Mouse (Mus musculus): ENCODE results near the gene Rrn3. TPM values are rescaled to one million over a fixed set of nuclear protein-coding genes. Genes with fewer than 3 reads are reported as not detected.
"Not testable (repeated sequence)": the region's sequence is repeated elsewhere in the genome, so short reads cannot be mapped to it uniquely, and the experiment has no call there.

Gene Rrn3
- 78.4 and 102 TPM in 2 replicates for polyA plus RNA-seq (2014; fragmentation: Nextera tagmentation; extraction: Ambion mirVana)

- peak within 1 kb of the TSS; percentile 83 for H3K9ac ChIP-seq (replicated peaks; ENCODE audit: low read length)
- peak within 1 kb of the TSS; percentile 85 for H3K4me2 ChIP-seq (ENCODE audit: low read length)
- DNase-seq: peak; percentile 95
- peak; percentile 99 for ATAC-seq (ENCODE audit: low FRiP score, low TSS enrichment)
- under 1% methylated on average over 57 of the region's 57 CpGs for WGBS
- no peaks in the 10 kb centered on the region for H3K9me3 ChIP-seq (ENCODE audit: control insufficient read depth, low read length)
- no peaks in the 10 kb centered on the region for H3K27me3 ChIP-seq (ENCODE audit: control insufficient read depth, insufficient read depth, low read length)
- peaks cover 24% of the 10 kb centered on the region for H3K36me3 ChIP-seq (ENCODE audit: control insufficient read depth, insufficient read depth, low read length)
- peak within 1 kb of the TSS; percentile 91 for H3K4me3 ChIP-seq (replicated peaks; ENCODE audit: low read depth, low read length)
- peak within 1 kb of the TSS; percentile 86 for H3K27ac ChIP-seq (replicated peaks; ENCODE audit: low read depth, low read length)
- H3K4me1 ChIP-seq (ENCODE audit: control insufficient read depth, insufficient read depth, low read length): peaks cover 16% of the 10 kb centered on the region
Measured at GRCm38 (mm10) chr16:13780353-13781036, at the start of gene Rrn3. Rrn3 (plus strand) TSS chr16:13780708.

DNA sequence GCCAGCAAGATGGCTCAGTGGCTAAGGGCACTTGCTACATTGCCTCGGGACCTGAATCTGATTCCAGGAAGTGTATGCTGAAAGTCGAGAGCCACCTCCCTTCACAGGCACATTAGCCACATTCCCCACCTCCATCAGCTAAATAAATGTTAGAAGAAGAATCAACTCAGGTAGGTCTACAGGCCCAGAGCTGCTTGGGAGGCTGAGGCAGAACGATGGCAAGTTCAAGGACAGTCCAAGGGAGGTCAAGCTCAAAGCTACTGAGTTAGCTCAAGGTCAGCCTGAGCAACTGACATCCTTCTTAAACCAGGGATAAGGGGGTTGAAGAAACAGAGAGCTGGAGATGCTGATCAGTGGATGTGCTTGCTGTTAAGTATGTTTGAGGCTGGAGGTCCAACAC is 47.7 kb upstream of the Rrn3 start:
- 82% methylated on average over 3 of the region's 3 CpGs for WGBS
- ATAC-seq (ENCODE audit: low FRiP score, low TSS enrichment): no peak

GRCm38 (mm10) chr16:13733518-13734137 is 46.9 kb upstream of the Rrn3 start:
- no peak overlapping the region for H3K27ac ChIP-seq (replicated peaks; ENCODE audit: low read depth, low read length)
- H3K27me3 ChIP-seq (ENCODE audit: control insufficient read depth, insufficient read depth, low read length): no peaks in the 10 kb centered on the region
- H3K36me3 ChIP-seq (ENCODE audit: control insufficient read depth, insufficient read depth, low read length): no peaks in the 10 kb centered on the region
- no peak overlapping the region for H3K9ac ChIP-seq (replicated peaks; ENCODE audit: low read length)
- no peak overlapping the region for H3K4me3 ChIP-seq (replicated peaks; ENCODE audit: low read depth, low read length)
- ATAC-seq (ENCODE audit: low FRiP score, low TSS enrichment): no peak
- 25% methylated on average over 9 of the region's 9 CpGs for WGBS
- H3K4me2 ChIP-seq (ENCODE audit: low read length): no peak overlapping the region
- H3K9me3 ChIP-seq (ENCODE audit: control insufficient read depth, low read length): no peaks in the 10 kb centered on the region
- DNase-seq: peak; percentile 84
- H3K4me1 ChIP-seq (ENCODE audit: control insufficient read depth, insufficient read depth, low read length): 0 out of 2 replicates have a peak, but pooled peaks cover 2% of the 10 kb centered on the region

More for the DNA sequence above, 47.7 kb upstream of the Rrn3 start:
- DNase-seq: no peak
- no peak overlapping the region for H3K27ac ChIP-seq (replicated peaks; ENCODE audit: low read depth, low read length)
- H3K9me3 ChIP-seq (ENCODE audit: control insufficient read depth, low read length): no peaks in the 10 kb centered on the region
- H3K9ac ChIP-seq (replicated peaks; ENCODE audit: low read length): no peak overlapping the region
- H3K4me3 ChIP-seq (replicated peaks; ENCODE audit: low read depth, low read length): no peak overlapping the region
- 0 out of 2 replicates have a peak, but pooled peaks cover 2% of the 10 kb centered on the region for H3K4me1 ChIP-seq (ENCODE audit: control insufficient read depth, insufficient read depth, low read length)
- no peaks in the 10 kb centered on the region for H3K27me3 ChIP-seq (ENCODE audit: control insufficient read depth, insufficient read depth, low read length)
- H3K4me2 ChIP-seq (ENCODE audit: low read length): no peak overlapping the region
- no peaks in the 10 kb centered on the region for H3K36me3 ChIP-seq (ENCODE audit: control insufficient read depth, insufficient read depth, low read length)

DNA sequence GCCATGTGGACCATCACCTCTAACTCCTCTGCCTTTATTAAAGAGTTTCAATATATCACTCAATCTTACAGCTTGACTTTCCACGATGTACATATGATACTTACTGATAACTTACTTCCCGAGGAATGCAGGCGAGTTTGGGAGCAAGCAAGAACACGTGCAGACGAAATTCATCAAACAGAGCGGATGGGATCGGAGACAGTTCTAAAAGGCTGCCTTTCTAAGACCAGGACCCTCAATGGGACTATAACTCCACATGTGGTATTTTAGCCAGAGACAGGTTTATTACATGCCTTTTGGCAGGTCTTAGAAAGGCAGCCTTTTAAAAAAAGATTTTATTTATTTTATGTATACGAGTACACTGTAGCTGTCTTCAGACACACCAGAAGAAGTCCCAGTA is 44.5 kb upstream of the Rrn3 start:
- 0 out of 2 replicates have a peak, but pooled peaks cover under 1% of the 10 kb centered on the region for H3K4me1 ChIP-seq (ENCODE audit: control insufficient read depth, insufficient read depth, low read length)
- H3K27ac ChIP-seq (replicated peaks; ENCODE audit: low read depth, low read length): no peak overlapping the region
- no peak for ATAC-seq (ENCODE audit: low FRiP score, low TSS enrichment)
- no peak overlapping the region for H3K4me3 ChIP-seq (replicated peaks; ENCODE audit: low read depth, low read length)
- no peak for DNase-seq
- no peaks in the 10 kb centered on the region for H3K9me3 ChIP-seq (ENCODE audit: control insufficient read depth, low read length)
- no peak overlapping the region for H3K4me2 ChIP-seq (ENCODE audit: low read length)
- no peak overlapping the region for H3K9ac ChIP-seq (replicated peaks; ENCODE audit: low read length)
- no peaks in the 10 kb centered on the region for H3K27me3 ChIP-seq (ENCODE audit: control insufficient read depth, insufficient read depth, low read length)
- H3K36me3 ChIP-seq (ENCODE audit: control insufficient read depth, insufficient read depth, low read length): no peaks in the 10 kb centered on the region
- WGBS: 90% methylated on average over 8 of the region's 8 CpGs

- H3K36me3 ChIP-seq (ENCODE audit: control insufficient read depth, insufficient read depth, low read length): not testable (repeated sequence)
Measured at GRCm38 (mm10) chr16:13739044-13739443, 41.5 kb upstream of the Rrn3 start.

GRCm38 (mm10) chr16:13740844-13741243 is 39.7 kb upstream of the Rrn3 start:
- DNase-seq: no peak
- WGBS: 81% methylated on average over 2 of the region's 2 CpGs
- no peak overlapping the region for H3K4me2 ChIP-seq (ENCODE audit: low read length)

More at GRCm38 (mm10) chr16:13739044-13739443, 41.5 kb upstream of the Rrn3 start:
- H3K4me2 ChIP-seq (ENCODE audit: low read length); H3K9me3 ChIP-seq (ENCODE audit: control insufficient read depth, low read length); H3K4me3 ChIP-seq (replicated peaks; ENCODE audit: low read depth, low read length); H3K4me1 ChIP-seq (ENCODE audit: control insufficient read depth, insufficient read depth, low read length); ATAC-seq (ENCODE audit: low FRiP score, low TSS enrichment); DNase-seq; H3K9ac ChIP-seq (replicated peaks; ENCODE audit: low read length); H3K27ac ChIP-seq (replicated peaks; ENCODE audit: low read depth, low read length); H3K27me3 ChIP-seq (ENCODE audit: control insufficient read depth, insufficient read depth, low read length): not testable (repeated sequence)
- 61% methylated on average over 4 of the region's 4 CpGs for WGBS

GRCm38 (mm10) chr16:13747708-13748107 is 32.8 kb upstream of the Rrn3 start:
- Histone ChIP-seq H3K4me3 (replicated peaks; ENCODE audit: low read depth, low read length) (no peak overlapping the region), H3K36me3 (ENCODE audit: control insufficient read depth, insufficient read depth, low read length) (no peaks in the 10 kb centered on the region), H3K9me3 (ENCODE audit: control insufficient read depth, low read length) (no peaks in the 10 kb centered on the region), H3K27me3 (ENCODE audit: control insufficient read depth, insufficient read depth, low read length) (no peaks in the 10 kb centered on the region), H3K27ac (replicated peaks; ENCODE audit: low read depth, low read length) (no peak overlapping the region), H3K9ac (replicated peaks; ENCODE audit: low read length) (no peak overlapping the region), H3K4me1 (ENCODE audit: control insufficient read depth, insufficient read depth, low read length) (no peaks in the 10 kb centered on the region), H3K4me2 (ENCODE audit: low read length) (no peak overlapping the region)
- no peak for ATAC-seq (ENCODE audit: low FRiP score, low TSS enrichment)
- WGBS: 96% methylated on average over 8 of the region's 8 CpGs
- DNase-seq: no peak

More at GRCm38 (mm10) chr16:13740844-13741243, 39.7 kb upstream of the Rrn3 start:
- no peaks in the 10 kb centered on the region for H3K9me3 ChIP-seq (ENCODE audit: control insufficient read depth, low read length)
- H3K9ac ChIP-seq (replicated peaks; ENCODE audit: low read length): no peak overlapping the region
- H3K27me3 ChIP-seq (ENCODE audit: control insufficient read depth, insufficient read depth, low read length): no peaks in the 10 kb centered on the region
- no peaks in the 10 kb centered on the region for H3K36me3 ChIP-seq (ENCODE audit: control insufficient read depth, insufficient read depth, low read length)
- no peak overlapping the region for H3K4me3 ChIP-seq (replicated peaks; ENCODE audit: low read depth, low read length)
- no peak for ATAC-seq (ENCODE audit: low FRiP score, low TSS enrichment)
- H3K4me1 ChIP-seq (ENCODE audit: control insufficient read depth, insufficient read depth, low read length): no peaks in the 10 kb centered on the region
- H3K27ac ChIP-seq (replicated peaks; ENCODE audit: low read depth, low read length): no peak overlapping the region

DNA sequence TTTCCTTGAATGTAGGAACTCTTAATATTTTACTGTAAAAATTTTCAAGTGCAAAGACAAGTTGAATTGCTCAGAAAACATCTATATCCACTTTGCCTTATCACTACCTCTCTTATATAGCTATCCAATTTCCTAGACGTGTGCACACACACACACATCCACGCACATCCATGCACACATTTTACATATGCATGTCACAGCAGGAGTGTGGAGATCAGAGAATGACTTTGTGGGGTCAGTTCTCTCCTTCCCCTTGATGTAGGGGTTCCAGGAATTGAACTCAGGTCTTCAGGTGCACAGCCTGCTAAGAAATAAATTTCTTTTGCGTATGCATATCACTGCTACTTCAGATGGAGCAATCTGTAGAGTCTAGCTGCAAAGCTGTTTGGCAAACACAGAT is 32.4 kb upstream of the Rrn3 start:
- H3K27me3 ChIP-seq (ENCODE audit: control insufficient read depth, insufficient read depth, low read length): no peaks in the 10 kb centered on the region
- no peaks in the 10 kb centered on the region for H3K4me1 ChIP-seq (ENCODE audit: control insufficient read depth, insufficient read depth, low read length)
- 62% methylated on average over 3 of the region's 3 CpGs for WGBS
- no peaks in the 10 kb centered on the region for H3K36me3 ChIP-seq (ENCODE audit: control insufficient read depth, insufficient read depth, low read length)
- no peak overlapping the region for H3K27ac ChIP-seq (replicated peaks; ENCODE audit: low read depth, low read length)
- H3K4me3 ChIP-seq (replicated peaks; ENCODE audit: low read depth, low read length): no peak overlapping the region
- DNase-seq: no peak
- H3K9me3 ChIP-seq (ENCODE audit: control insufficient read depth, low read length): no peaks in the 10 kb centered on the region
- H3K9ac ChIP-seq (replicated peaks; ENCODE audit: low read length): no peak overlapping the region
- ATAC-seq (ENCODE audit: low FRiP score, low TSS enrichment): no peak
- no peak overlapping the region for H3K4me2 ChIP-seq (ENCODE audit: low read length)

DNA sequence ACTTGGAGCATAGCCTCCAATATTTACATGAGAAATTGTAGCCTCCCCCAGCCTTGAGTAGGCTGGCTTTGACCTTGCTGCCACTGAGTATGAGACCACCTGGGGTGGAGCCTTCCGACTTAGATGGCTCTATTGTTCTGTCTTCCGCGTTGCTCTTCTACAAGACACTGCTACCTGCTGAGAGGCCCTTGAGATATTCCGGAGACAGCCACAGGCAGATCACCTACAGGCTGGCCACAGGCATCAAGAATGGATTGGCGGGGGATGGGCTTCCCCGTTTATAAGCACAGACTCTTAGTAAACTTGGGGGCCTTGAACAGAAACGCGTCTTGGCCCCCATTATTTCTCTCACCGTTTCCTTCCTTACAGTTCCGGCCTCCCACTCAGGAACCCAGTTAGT is 31.7 kb upstream of the Rrn3 start:
- H3K36me3 ChIP-seq (ENCODE audit: control insufficient read depth, insufficient read depth, low read length); H3K27me3 ChIP-seq (ENCODE audit: control insufficient read depth, insufficient read depth, low read length); H3K4me1 ChIP-seq (ENCODE audit: control insufficient read depth, insufficient read depth, low read length); H3K9ac ChIP-seq (replicated peaks; ENCODE audit: low read length); H3K4me3 ChIP-seq (replicated peaks; ENCODE audit: low read depth, low read length); H3K9me3 ChIP-seq (ENCODE audit: control insufficient read depth, low read length); H3K4me2 ChIP-seq (ENCODE audit: low read length); ATAC-seq (ENCODE audit: low FRiP score, low TSS enrichment); H3K27ac ChIP-seq (replicated peaks; ENCODE audit: low read depth, low read length): not testable (repeated sequence)
- 18% methylated on average over 10 of the region's 10 CpGs for WGBS
- DNase-seq: peak; percentile 1

Measured in midbrain, embryonic 14.5 days (tissue).